Mouse (Mus musculus) right cerebral cortex, adult 2 months (tissue): ENCODE data around the gene Pnrc2.

Experiments
- DNase-seq, 2 experiments: peaks; one replicate each; pipeline ENCODE4 v3.0.0; 2021 to 2022; ENCODE audit warnings: low spot score in 2 of 2

Pnrc2 gene

GRCm38 (mm10) chr4:135870227-135871023 is 3.2 kb downstream of the Pnrc2 start:
- no peak for DNase-seq

DNA sequence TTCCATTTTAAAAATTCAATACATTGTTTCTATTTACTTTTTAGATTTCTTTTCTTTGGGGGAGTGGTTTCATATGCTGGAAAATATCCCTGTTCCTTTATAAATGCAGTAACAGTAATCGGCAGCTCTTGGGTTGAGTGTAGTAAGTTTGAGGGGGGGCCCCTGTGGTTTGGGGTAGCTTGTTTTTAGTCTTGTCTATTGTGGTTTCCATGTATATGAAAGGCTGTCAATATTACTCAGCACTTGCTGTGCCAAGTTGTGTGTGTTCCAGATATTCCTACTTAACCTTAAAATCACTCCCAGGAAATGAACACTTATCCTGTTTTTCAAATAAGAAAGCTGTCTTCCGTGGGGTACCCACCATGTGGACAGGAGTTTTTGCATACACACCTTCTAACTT is 4.7 kb downstream of the Pnrc2 start:
- no peak for DNase-seq

DNA sequence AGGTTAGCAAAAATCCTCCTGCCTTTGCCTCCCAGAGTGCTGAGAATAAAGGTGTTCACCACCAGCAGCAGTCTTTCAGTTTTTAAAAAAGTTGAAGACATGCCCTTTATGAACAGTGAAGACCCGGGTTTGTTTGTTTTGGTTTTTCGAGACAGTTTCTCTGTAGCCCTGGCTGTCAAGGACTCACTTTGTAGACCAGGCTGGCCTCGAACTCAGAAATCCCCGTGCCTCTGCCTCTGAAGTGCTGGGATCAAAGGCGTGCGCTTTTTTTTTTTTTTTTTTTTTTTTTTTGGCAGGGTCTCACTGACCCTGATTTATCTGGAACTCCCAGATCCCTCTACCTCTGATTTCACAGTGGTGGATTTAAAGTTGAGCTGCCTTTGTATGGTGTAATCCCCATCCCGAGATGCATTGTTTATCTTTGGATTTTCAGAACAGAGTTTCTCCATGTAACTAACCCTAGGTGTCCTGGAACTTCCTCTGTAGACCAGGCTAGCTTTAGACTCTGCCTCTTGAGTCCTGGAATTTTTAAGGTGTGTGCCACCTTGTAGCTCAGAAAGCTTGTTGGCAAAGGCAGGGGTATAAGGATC is 16.0 kb downstream of the Pnrc2 start:
- DNase-seq: no peak

GRCm38 (mm10) chr4:135856223-135857091 is 17.2 kb downstream of the Pnrc2 start:
- peak; percentile 33 to 52 for DNase-seq

GRCm38 (mm10) chr4:135855536-135856222 is 18.0 kb downstream of the Pnrc2 start, which contains the start of gene Srsf10:
Gene Srsf10 (plus strand): TSS chr4:135855747.
- DNase-seq: peak; percentile 92 to 93

- no peak for DNase-seq
Observed at GRCm38 (mm10) chr4:135855080-135855479, 18.6 kb downstream of the Pnrc2 start.

DNA sequence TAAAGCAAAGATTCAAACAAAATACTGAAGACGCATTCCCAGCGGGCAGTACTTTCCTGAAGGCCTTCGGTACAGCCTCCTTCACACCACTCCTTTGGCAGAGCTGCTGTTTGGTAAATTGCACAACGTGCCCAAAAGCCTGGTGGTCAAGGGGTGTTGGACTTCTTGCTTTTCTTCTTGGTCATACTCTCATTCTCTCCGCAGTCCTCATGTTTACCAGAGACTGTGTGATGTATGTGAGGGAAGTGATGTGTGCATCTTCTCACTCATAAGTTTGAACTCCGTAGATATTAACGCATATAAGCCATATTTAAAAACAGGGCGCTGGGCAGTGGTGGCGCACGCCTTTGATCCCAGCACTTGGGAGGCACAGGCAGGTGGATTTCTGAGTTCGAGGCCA is 19.0 kb downstream of the Pnrc2 start:
- no peak for DNase-seq

DNA sequence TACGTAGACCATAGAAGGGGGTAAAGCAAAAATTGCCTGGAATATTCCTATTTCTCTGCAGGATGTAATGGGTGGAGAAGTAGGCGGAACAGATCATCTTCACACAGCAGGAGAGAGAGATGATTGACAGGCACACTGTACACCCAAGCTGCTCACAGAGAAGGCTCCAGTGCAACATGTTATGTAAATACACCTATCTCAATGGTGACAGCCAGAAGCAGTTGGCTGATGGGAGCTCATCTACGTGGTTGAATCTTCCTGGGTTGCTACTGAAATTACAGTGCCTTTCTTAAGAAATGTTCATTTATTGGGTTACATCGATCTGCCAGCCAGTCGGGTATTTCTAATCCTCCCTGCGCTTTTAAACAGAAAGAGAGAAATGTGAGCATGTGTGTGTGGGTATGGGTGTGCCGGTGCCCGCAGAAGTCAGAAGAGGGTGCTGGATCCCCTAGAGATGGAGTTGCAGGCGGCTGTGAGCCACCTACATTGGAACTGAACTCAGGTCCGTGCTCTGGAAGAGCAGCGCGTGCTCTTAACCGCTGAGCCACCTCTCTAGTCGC is 19.6 kb downstream of the Pnrc2 start:
- DNase-seq: no peak

- DNase-seq: no peak
Observed at GRCm38 (mm10) chr4:135851942-135852341, 21.7 kb downstream of the Pnrc2 start.

- peak; percentile 49 to 54 for DNase-seq
Observed at GRCm38 (mm10) chr4:135850411-135851095, 23.1 kb downstream of the Pnrc2 start.

DNA sequence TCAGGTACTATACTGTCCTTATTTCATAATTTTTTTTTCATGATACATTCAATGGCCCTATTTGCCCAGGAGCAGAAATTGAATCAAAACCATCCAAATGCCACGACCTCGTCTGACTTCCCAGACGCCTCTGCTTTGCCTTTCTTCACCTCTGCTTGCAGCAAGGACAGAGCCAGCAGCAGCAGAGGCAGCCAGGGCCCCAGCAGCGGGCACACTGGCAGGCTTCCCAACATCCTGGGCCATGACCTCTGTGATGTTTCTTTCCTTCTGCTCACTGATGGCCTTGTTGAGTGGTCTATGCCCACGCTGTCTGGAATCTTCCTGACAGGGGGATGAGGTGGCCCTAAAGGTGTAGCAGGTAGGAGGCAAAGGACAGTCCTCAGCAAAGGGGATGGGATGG is 26.1 kb downstream of the Pnrc2 start:
- no peak for DNase-seq

DNA sequence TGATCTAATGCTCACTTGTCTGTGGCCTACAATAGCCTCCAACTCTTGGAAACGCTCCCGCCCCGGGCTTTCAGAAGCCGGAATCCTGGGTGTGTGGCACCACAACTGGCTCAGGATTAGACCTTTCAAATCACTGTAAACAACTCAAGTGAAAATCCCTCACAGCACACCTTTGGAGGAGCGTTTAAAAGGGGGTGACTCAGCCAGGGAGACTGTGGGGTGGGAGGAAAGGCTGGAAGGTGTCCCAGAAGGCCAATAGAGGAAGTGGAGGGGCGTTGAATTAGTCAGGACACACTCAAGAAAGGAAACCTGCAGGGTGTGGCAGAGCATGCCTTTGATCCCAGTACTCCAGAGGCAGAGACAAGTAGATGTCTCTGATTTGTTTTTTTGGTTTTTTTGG is 29.2 kb downstream of the Pnrc2 start:
- no peak for DNase-seq

DNA sequence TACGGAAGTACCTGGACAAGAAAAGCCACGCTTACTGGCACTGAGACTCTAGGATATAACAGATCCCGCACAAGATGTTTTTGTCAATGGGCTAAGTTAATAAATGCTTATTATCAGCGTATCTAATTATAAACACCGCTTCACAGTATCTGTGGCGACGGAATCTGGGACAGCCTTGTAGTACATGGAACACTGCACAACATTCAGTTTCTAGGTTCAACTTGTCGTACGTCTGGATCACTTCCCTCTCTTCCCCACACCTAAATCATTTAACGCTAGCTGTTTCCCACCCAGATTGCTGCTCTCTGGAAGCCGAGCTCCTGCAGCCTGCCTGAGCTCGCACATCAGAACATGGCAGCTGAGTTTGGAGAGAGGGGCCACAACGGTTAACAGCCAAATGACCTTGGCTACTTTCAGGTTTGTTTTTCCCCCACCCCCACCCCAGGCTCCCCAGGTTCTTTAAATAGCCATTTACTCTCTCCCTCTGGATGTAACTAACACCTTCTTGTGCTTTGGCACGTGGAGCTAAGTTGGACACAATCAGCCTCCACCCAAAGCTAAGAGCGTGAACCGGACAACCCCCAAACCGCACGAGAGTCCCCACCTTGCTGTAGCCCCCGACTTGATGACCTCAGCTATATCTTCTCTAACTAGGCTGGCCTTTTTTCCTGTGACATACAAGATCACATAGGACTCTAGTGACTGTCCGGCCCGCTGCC is 34.2 kb downstream of the Pnrc2 start:
- DNase-seq: no peak

DNA sequence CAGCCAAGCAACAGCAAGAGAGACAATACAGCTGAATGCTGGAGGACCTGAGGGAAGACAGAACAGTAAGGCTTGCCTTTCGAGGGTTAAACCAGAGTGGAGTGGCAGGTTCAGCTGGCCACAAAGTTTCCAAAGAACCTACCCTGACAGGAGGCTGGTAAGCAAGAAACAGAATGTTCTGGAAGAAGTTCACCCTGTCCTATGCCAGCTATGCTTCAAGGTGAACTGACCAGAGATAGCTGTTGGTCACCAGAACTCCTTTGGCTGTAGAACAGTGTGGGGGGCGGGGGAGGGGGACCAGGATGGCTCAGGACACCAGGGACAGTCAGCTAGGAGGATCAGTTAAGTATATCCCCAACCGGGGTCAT is 34.7 kb downstream of the Pnrc2 start:
- no peak for DNase-seq

- DNase-seq: no peak
Observed at GRCm38 (mm10) chr4:135834124-135834717, 39.4 kb downstream of the Pnrc2 start.

DNA sequence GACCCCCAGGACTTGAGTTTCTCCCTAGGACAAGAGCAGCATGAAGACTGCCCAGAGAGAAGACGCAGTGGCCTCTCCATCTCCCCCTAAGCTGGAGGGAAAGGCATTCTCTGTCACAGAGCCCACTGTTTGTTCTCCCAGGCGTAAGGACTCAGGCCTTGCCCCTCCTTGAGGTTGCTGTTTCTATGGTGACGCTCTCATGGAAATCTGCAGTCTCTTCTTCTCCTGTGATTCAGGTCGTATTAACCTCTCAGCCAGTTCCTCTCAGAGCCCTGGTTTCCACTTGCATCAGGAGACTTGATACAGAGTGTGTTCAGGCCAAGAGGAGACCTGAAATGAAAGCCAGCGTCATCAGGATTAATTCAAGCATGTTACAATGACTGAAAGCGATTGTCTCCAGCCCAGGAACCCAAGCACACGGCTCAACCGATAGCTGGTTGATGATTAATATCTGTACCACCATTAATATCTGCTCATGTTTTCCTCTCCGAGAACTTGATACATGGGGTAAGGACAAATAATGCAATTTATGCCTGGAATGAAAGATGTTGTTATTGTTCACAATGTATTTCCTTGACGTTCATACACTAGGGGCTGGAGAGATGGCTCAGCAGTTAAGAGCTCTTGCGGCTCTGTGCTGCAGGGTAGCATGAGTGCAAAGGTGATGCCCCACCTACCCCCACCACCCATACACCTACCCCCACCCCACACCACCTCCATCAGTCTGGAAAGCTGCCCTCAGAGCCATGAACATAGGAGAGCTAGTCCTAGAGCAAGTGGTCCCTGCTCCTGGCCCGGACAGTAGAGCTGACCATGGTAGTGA is 40.1 kb downstream of the Pnrc2 start:
- no peak for DNase-seq

GRCm38 (mm10) chr4:135832070-135832469 is 41.6 kb downstream of the Pnrc2 start:
- no peak for DNase-seq

DNA sequence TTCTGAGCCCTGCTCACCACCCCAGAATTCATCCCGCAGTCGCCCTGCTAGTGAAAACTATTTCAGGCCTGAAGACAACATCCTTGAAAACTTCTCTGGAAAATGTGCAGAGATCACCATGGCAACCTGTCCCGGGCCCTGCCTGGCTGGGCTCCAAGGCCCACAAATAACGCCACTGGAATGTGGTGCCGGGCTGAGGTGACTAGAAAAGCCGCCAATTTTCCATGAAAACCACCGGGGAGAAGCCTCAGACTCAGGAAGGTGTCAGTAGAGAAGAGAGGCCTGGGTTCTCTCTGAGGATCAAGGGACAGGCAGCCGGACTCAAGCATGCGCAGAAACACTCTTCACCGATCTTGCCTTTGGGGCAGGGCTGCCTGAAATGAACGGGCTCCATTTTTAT is 45.2 kb downstream of the Pnrc2 start:
- DNase-seq: peak; percentile 79 to 82

GRCm38 (mm10) chr4:135824254-135824653 is 49.4 kb downstream of the Pnrc2 start:
- no peak for DNase-seq
